Mouse (Mus musculus) liver, embryonic 14.5 days (tissue): ENCODE results near the gene Shld2. TPM values are rescaled to one million over a fixed set of nuclear protein-coding genes. Genes with fewer than 3 reads are reported as not detected.

Experiments
- ATAC-seq: fragments of 200-750 bp; cut with Nextera tagmentation; 2 replicates; pipeline ENCODE4 v1.8.0; 2017; ENCODE audit warnings: moderate number of reproducible peaks, mild to moderate bottlenecking, moderate library complexity; ENCODE audit not compliant: insufficient read depth
- DNase-seq, 3 experiments: peaks; one replicate each; pipeline ENCODE4 v3.0.0-alpha.2; 2012 to 2013; ENCODE audit warnings: low read depth in 3 of 3, low spot score in 3 of 3
- H3K27ac ChIP-seq: fragments of 300-500 bp; sonication (generic); 2 replicates; pipeline ENCODE4 v1.5.1; 2014; ENCODE audit warnings: moderate library complexity, mild to moderate bottlenecking, control low read depth, inconsistent platforms
- H3K27me3 ChIP-seq: fragments of 300-500 bp; sonication (generic); 2 replicates; pipeline ENCODE4 v1.6.1; 2014; ENCODE audit warnings: mild to moderate bottlenecking, low read length, moderate library complexity; ENCODE audit not compliant: control insufficient read depth, insufficient read depth
- H3K36me3 ChIP-seq: fragments of 300-500 bp; sonication (generic); replicated peaks from 2 replicates; pipeline ENCODE4 v1.6.1; 2014; ENCODE audit warnings: low read depth; ENCODE audit not compliant: control insufficient read depth, insufficient read depth
- H3K4me1 ChIP-seq, 2 experiments: fragments of 200-500 bp in 1 of 2; fragments of 300-500 bp in 1 of 2; sonication (generic) in 1 of 2; replicated peaks; 2 replicates each; pipeline ENCODE4 v1.6.1; 2012 to 2014; ENCODE audit warnings: antibody characterized with exemption in 1 of 2, inconsistent platforms in 1 of 2, low read length in 1 of 2; ENCODE audit not compliant: control insufficient read depth in 2 of 2, insufficient read depth in 2 of 2
- H3K4me2 ChIP-seq: fragments of 300-500 bp; sonication (generic); 2 replicates; pipeline ENCODE4 v1.6.1; 2014; ENCODE audit warnings: low read depth, mild to moderate bottlenecking, control low read depth, moderate library complexity
- H3K4me3 ChIP-seq, 2 experiments: fragments of 200-500 bp in 1 of 2; fragments of 300-500 bp in 1 of 2; sonication (generic) in 1 of 2; 2 replicates each; pipeline ENCODE4 v1.5.1; 2012 to 2014; ENCODE audit warnings: low read depth in 2 of 2, low read length in 2 of 2, mild to moderate bottlenecking in 2 of 2, control low read depth in 1 of 2, inconsistent platforms in 1 of 2, moderate library complexity in 1 of 2; ENCODE audit not compliant: insufficient read depth in 1 of 2
- H3K9ac ChIP-seq: fragments of 300-500 bp; sonication (generic); replicated peaks from 2 replicates; pipeline ENCODE4 v1.6.1; 2014; ENCODE audit warnings: mild to moderate bottlenecking, control low read depth, moderate library complexity
- H3K9me3 ChIP-seq: fragments of 300-500 bp; sonication (generic); 2 replicates; pipeline ENCODE4 v1.6.1; 2016; ENCODE audit warnings: low read length, mixed read lengths; ENCODE audit not compliant: control insufficient read depth
- CTCF ChIP-seq: IDR thresholded peaks from 2 replicates; pipeline ENCODE4 v1.5.1; 2016; ENCODE audit warnings: antibody characterized with exemption, low read depth, control low read depth
- EP300 ChIP-seq: IDR thresholded peaks from 2 replicates; pipeline ENCODE4 v1.6.1; 2016; ENCODE audit warnings: antibody characterized with exemption, low read depth
- WGBS: fragments of 180-500 bp; shearing (Covaris S2); extraction: QIAGEN DNeasy Blood & Tissue Kit; methylation state at CpG from one replicate; pipeline ENCODE4 v1.1.7; 2014; ENCODE audit not compliant: insufficient replicate concordance; 5-methylcytosine and 5-hydroxymethylcytosine counted together
- polyA plus RNA-seq, 2 experiments: library from polyadenylated mRNA; depleted of rRNA in 1 of 2; stranded (reverse) in 1 of 2; unstranded in 1 of 2; fragments of >200 nt; fragmentation: Nextera tagmentation in 1 of 2; extraction: Ambion mirVana in 1 of 2; gene quantifications; 2 replicates each; pipeline versions ENCODE4 v1.2.1 to v1.2.3; 2012 to 2014

Shld2 gene
- polyA plus RNA-seq, 2 experiments = 3.0 to 4.8 TPM

GRCm38 (mm10) chr14:34228830-34229506 lies 81.3 kb downstream of the Shld2 start:
- Histone ChIP-seq H3K4me3 (no peak overlapping the region), H3K4me2 (no peak overlapping the region), H3K4me1 (no peaks in the 10 kb centered on the region), H3K27ac (no peak overlapping the region), H3K27me3 (no peaks in the 10 kb centered on the region), H3K9ac (no peak overlapping the region), H3K36me3 (no peaks in the 10 kb centered on the region), H3K9me3 (no peaks in the 10 kb centered on the region)
- DNase-seq (no peak), ATAC-seq (no peak)
- TF ChIP-seq EP300 (no peak), CTCF (no peak)
- 71% methylated on average over 10 of the region's 10 CpGs for WGBS

GRCm38 (mm10) chr14:34227981-34228380 lies 82.3 kb downstream of the Shld2 start:
- WGBS = 61% methylated on average over 12 of the region's 12 CpGs
- Histone ChIP-seq H3K9ac (no peak overlapping the region), H3K4me1 (no peaks in the 10 kb centered on the region), H3K27ac (no peak overlapping the region), H3K4me3 (no peak overlapping the region), H3K27me3 (no peaks in the 10 kb centered on the region), H3K4me2 (no peak overlapping the region), H3K9me3 (no peaks in the 10 kb centered on the region), H3K36me3 (no peaks in the 10 kb centered on the region)
- no peak for TF ChIP-seq CTCF
- no peak for TF ChIP-seq EP300
- ATAC-seq = no peak
- no peak for DNase-seq

GRCm38 (mm10) chr14:34226566-34226965 lies 83.7 kb downstream of the Shld2 start:
- H3K9ac ChIP-seq = no peak overlapping the region
- no peaks in the 10 kb centered on the region for H3K9me3 ChIP-seq
- H3K27ac ChIP-seq = no peak overlapping the region
- no peak for ATAC-seq
- no peaks in the 10 kb centered on the region for H3K4me1 ChIP-seq
- 64% methylated on average over 4 of the region's 4 CpGs for WGBS
- H3K36me3 ChIP-seq = no peaks in the 10 kb centered on the region
- H3K27me3 ChIP-seq = no peaks in the 10 kb centered on the region
- no peak for TF ChIP-seq EP300
- no peak for DNase-seq
- no peak overlapping the region for H3K4me3 ChIP-seq
- H3K4me2 ChIP-seq = no peak overlapping the region

GRCm38 (mm10) chr14:34225986-34226385 lies 84.3 kb downstream of the Shld2 start:
- Histone ChIP-seq H3K27ac (no peak overlapping the region), H3K9me3 (no peaks in the 10 kb centered on the region), H3K9ac (no peak overlapping the region), H3K4me1 (no peaks in the 10 kb centered on the region), H3K4me3 (no peak overlapping the region), H3K4me2 (no peak overlapping the region), H3K27me3 (no peaks in the 10 kb centered on the region), H3K36me3 (no peaks in the 10 kb centered on the region)
- WGBS = 50% methylated on average over 9 of the region's 9 CpGs
- DNase-seq (no peak), ATAC-seq (no peak)
- no peak for TF ChIP-seq CTCF
- TF ChIP-seq EP300 = no peak

GRCm38 (mm10) chr14:34223362-34223898 lies 86.9 kb downstream of the Shld2 start:
- no peak for DNase-seq
- Histone ChIP-seq H3K27ac (no peak overlapping the region), H3K27me3 (no peaks in the 10 kb centered on the region; the same call in none of the 2 replicates), H3K4me1 (no peaks in the 10 kb centered on the region), H3K4me2 (no peak overlapping the region), H3K9me3 (no peaks in the 10 kb centered on the region), H3K9ac (no peak overlapping the region), H3K36me3 (no peaks in the 10 kb centered on the region), H3K4me3 (no peak overlapping the region)
- no peak for TF ChIP-seq EP300
- TF ChIP-seq CTCF = no peak
- ATAC-seq = no peak
- whole genome bisulfite sequencing = 37% methylated on average over 5 of the region's 5 CpGs
